Mouse (Mus musculus): ENCODE measurements at regions not wholly inside any gene's neighbourhood (a gene's known extent, or its start where the extent isn't known, plus 50 kb on each side); places are given as distances from the start of the nearest gene placed in this dataset.

- no peak for DNase-seq (ENCODE audit: low read depth, low spot score)
Measured at GRCm38 (mm10) chr13:31486373-31486772, 69.6 kb upstream of the Foxq1 start.

- DNase-seq (ENCODE audit: low read depth, low spot score), result no peak
Measured at GRCm38 (mm10) chr13:31488186-31488585, 67.7 kb upstream of the Foxq1 start.

DNA sequence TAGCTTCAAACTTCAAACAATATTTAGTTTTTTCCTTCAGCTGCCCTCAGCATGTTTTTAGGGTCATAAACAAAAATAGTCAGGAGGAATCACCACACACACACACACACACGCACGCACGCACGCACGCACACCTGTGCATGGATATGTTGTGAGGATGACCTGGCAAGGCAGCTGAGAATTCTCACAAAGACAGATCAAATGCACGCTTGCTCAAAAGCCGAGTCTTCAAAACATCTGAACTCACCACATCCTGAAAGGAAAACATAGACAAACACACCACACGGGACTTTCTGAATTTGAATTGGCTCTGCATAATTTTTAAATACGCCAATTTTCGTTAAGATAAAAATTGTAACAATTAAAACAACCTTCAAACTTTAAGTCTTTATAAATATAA is 52.7 kb upstream of the Foxq1 start:
- DNase-seq (ENCODE audit: low read depth, low spot score), result peak; percentile 17

DNA sequence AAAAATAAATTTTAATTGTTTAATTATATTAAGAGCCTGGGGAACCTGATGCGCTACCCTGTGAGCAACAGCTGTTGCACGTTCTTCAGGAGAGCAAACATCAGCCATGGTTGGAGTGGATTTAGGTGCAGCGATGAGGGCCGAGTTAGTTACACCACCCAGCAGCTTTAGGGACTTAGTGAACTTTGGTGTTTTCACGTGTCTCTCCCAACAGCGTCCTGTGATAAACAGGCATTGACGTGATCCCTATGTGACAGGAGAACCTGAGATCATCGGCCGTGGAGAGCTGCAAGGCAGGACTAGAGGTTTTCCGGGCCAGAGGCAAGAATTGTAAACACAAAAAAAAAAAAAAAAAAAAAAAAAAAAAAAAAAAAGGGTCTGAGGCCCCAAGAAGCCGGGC is 52.1 kb upstream of the Foxq1 start:
- no peak for DNase-seq (ENCODE audit: low read depth, low spot score)

DNA sequence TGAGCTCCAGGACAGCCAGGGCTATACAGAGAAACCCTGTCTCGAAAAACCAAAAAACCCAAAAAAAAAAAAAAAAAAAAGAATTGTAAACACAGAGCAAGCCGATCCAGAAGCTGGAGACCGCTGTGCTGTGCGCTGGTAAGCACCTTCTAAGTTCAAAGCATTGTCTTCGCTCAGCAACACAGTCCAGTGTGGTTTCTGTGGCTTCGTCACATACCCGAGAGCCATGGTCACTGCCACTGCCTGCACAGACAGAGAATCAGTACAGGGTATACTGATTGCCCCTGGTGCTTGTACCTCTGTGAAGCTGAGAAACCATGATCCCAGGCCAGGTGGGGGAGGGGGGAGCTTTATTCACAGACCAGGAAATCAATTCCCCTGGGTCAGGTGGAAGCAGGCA is 51.6 kb upstream of the Foxq1 start:
- no peak for DNase-seq (ENCODE audit: low read depth, low spot score)

DNA sequence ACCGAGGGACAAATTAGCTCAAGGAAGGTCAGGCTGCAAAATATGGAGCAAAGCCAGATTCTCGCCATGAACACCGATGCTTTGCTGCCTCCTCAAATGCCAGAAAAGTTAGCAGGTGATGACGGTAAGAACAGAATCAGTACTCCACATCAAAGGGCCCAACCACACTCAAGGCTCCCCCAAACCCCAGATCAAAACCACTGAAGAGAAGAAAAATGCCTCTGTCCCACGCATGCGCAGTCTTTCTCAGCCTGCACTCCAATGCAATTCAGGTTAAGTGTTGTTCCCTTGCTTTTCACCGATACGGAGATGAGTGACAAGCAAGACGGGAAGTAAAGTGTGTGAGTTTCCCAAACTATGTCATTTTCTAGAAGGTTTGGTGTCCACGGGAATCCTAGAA is 50.5 kb upstream of the Foxq1 start:
- DNase-seq (ENCODE audit: low read depth, low spot score), result no peak

Measured in R1 (cell line).